Mouse (Mus musculus) neural tube, embryonic 15.5 days (tissue): ENCODE data around the gene Cxcl16. TPM values are rescaled to one million over a fixed set of nuclear protein-coding genes. Genes with fewer than 3 reads are reported as not detected.

Experiments used
- microRNA-seq: library from miRNA; unstranded; fragments of <30 nt; microRNA quantifications from one replicate; pipeline ENCODE4, GENCODE M21; 2017
- polyA plus RNA-seq: library from polyadenylated mRNA; unstranded; fragments of >200 nt; fragmentation: Nextera tagmentation; extraction: Ambion mirVana; gene quantifications from 2 replicates; pipeline ENCODE4 v1.2.1, GENCODE M21; 2015

The Cxcl16 gene
- polyA plus RNA-seq, 1 experiment from 2014 or later = 7.4 TPM

Small RNA genes lying within 50 kb of the gene (microRNA-seq; reads per million reads assigned to microRNA genes)
- gene Mir7115 = not detected

Other genes starting within 250 kb of the Cxcl16 start
- gene Slc16a11, start 247.2 kb downstream of the Cxcl16 start, polyA plus RNA-seq = 6.3 and 7.3 TPM in 2 replicates
- 12.4 and 14.3 TPM in 2 replicates for gene Slc16a13, start 238.9 kb downstream of the Cxcl16 start, polyA plus RNA-seq
- gene Bcl6b, start 230.2 kb downstream of the Cxcl16 start, polyA plus RNA-seq = 5.2 and 6.6 TPM in 2 replicates
- 153 and 167 TPM in 2 replicates for gene 0610010K14Rik, start 222.1 kb downstream of the Cxcl16 start, polyA plus RNA-seq
- 13.1 and 16.0 TPM in 2 replicates for gene Gm21988, start 220.2 kb downstream of the Cxcl16 start, polyA plus RNA-seq
- 384 and 458 TPM in 2 replicates for gene Rnasek, start 220.1 kb downstream of the Cxcl16 start, polyA plus RNA-seq
- 2.1 and 2.7 TPM in 2 replicates for gene Alox12, start 204.6 kb downstream of the Cxcl16 start, polyA plus RNA-seq
- 5.9 TPM in 1 of 2 replicates, not detected in the other for gene Alox12e, start 137.4 kb downstream of the Cxcl16 start, polyA plus RNA-seq
- gene Alox15, start 108.0 kb downstream of the Cxcl16 start, polyA plus RNA-seq = 1.2 TPM in 1 of 2 replicates, not detected in the other
- 29.7 and 33.0 TPM in 2 replicates for gene Pelp1, start 50.0 kb downstream of the Cxcl16 start, polyA plus RNA-seq
- gene Arrb2, start 27.3 kb downstream of the Cxcl16 start, polyA plus RNA-seq = 53.6 and 59.7 TPM in 2 replicates
- gene Med11, start 8.1 kb downstream of the Cxcl16 start, polyA plus RNA-seq = 44.4 and 45.0 TPM in 2 replicates
- 0.60 and 1.0 TPM in 2 replicates for gene Zmynd15, start 551 bp downstream of the Cxcl16 start, polyA plus RNA-seq
- gene Tm4sf5, start 45.3 kb upstream of the Cxcl16 start, polyA plus RNA-seq = 1.5 and 6.4 TPM in 2 replicates
- 0.32 and 0.96 TPM in 2 replicates for gene Vmo1, start 54.6 kb upstream of the Cxcl16 start, polyA plus RNA-seq
- 0.15 and 0.41 TPM in 2 replicates for gene Gltpd2, start 59.2 kb upstream of the Cxcl16 start, polyA plus RNA-seq
- 756 and 815 TPM in 2 replicates for gene Psmb6, start 65.4 kb upstream of the Cxcl16 start, polyA plus RNA-seq
- not detected in 2 replicates for gene Gm40193, start 73.0 kb upstream of the Cxcl16 start, polyA plus RNA-seq
- gene Pld2, start 80.1 kb upstream of the Cxcl16 start, polyA plus RNA-seq = 16.1 and 18.1 TPM in 2 replicates
- gene Mink1, start 102.9 kb upstream of the Cxcl16 start, polyA plus RNA-seq = 15.0 and 16.6 TPM in 2 replicates
- not detected in 2 replicates for gene 4930544D05Rik, start 155.9 kb upstream of the Cxcl16 start, polyA plus RNA-seq
- gene Chrne, start 159.2 kb upstream of the Cxcl16 start, polyA plus RNA-seq = 0.23 and 0.40 TPM in 2 replicates
- 0.15 TPM in 2 replicates for gene Gp1ba, start 179.1 kb upstream of the Cxcl16 start, polyA plus RNA-seq
- gene Rnf167, start 187.3 kb upstream of the Cxcl16 start, polyA plus RNA-seq = 100 and 109 TPM in 2 replicates
- 169 and 174 TPM in 2 replicates for gene Slc25a11, start 187.5 kb upstream of the Cxcl16 start, polyA plus RNA-seq
- gene Pfn1, start 194.7 kb upstream of the Cxcl16 start, polyA plus RNA-seq = 679 and 994 TPM in 2 replicates
- gene Eno3, start 197.2 kb upstream of the Cxcl16 start, polyA plus RNA-seq = 12.6 and 17.5 TPM in 2 replicates
- 159 and 165 TPM in 2 replicates for gene Spag7, start 209.4 kb upstream of the Cxcl16 start, polyA plus RNA-seq
- gene Camta2, start 228.1 kb upstream of the Cxcl16 start, polyA plus RNA-seq = 25.6 and 29.0 TPM in 2 replicates
- 1.2 and 1.4 TPM in 2 replicates for gene Inca1, start 240.2 kb upstream of the Cxcl16 start, polyA plus RNA-seq
- 1.6 and 1.7 TPM in 2 replicates for gene Kif1c, start 240.6 kb upstream of the Cxcl16 start, polyA plus RNA-seq